Mouse (Mus musculus) heart, postnatal 0 days (tissue): ENCODE data around the gene Tmem168. TPM values are rescaled to one million over a fixed set of nuclear protein-coding genes. Genes with fewer than 3 reads are reported as not detected.

Experiments
- ATAC-seq: fragments of 200-750 bp; cut with Nextera tagmentation; 2 replicates; pipeline ENCODE4 v1.8.0; 2017; ENCODE audit warnings: low read depth, moderate number of reproducible peaks, moderate library complexity; ENCODE audit not compliant: insufficient read depth
- DNase-seq: peaks from one replicate; pipeline ENCODE4 v3.0.0-alpha.2; 2016; ENCODE audit warnings: low spot score
- H3K27ac ChIP-seq: fragments of 300-500 bp; sonication (generic); 2 replicates; pipeline ENCODE4 v1.5.1; 2014; ENCODE audit warnings: low read depth, mild to moderate bottlenecking
- H3K27me3 ChIP-seq: fragments of 300-500 bp; sonication (generic); 2 replicates; pipeline ENCODE4 v1.6.1; 2014; ENCODE audit warnings: low read length, mixed read lengths; ENCODE audit not compliant: control insufficient read depth, insufficient read depth
- H3K36me3 ChIP-seq: fragments of 300-500 bp; sonication (generic); replicated peaks from 2 replicates; pipeline ENCODE4 v1.6.1; 2014; ENCODE audit warnings: low read length, mixed read lengths; ENCODE audit not compliant: control insufficient read depth, insufficient read depth
- H3K4me1 ChIP-seq: fragments of 300-500 bp; sonication (generic); 2 replicates; pipeline ENCODE4 v1.6.1; 2014; ENCODE audit warnings: antibody characterized with exemption; ENCODE audit not compliant: control insufficient read depth, insufficient read depth
- H3K4me2 ChIP-seq: fragments of 300-500 bp; sonication (generic); 2 replicates; pipeline ENCODE4 v1.6.1; 2014; ENCODE audit warnings: low read depth, mild to moderate bottlenecking, low read length, moderate library complexity
- H3K4me3 ChIP-seq: fragments of 300-500 bp; sonication (generic); 2 replicates; pipeline ENCODE4 v1.5.1; 2014; ENCODE audit warnings: low read depth, low read length
- H3K9ac ChIP-seq: fragments of 300-500 bp; sonication (generic); replicated peaks from 2 replicates; pipeline ENCODE4 v1.6.1; 2014; ENCODE audit warnings: low read depth, low read length, mixed read lengths
- H3K9me3 ChIP-seq: fragments of 300-500 bp; sonication (generic); replicated peaks from 2 replicates; pipeline ENCODE4 v1.6.1; 2016; ENCODE audit warnings: low read length; ENCODE audit not compliant: control insufficient read depth
- CTCF ChIP-seq: IDR thresholded peaks from 2 replicates; pipeline ENCODE4 v1.5.1; 2016; ENCODE audit warnings: antibody characterized with exemption, control low read depth, low read depth
- EP300 ChIP-seq: IDR thresholded peaks from 2 replicates; pipeline ENCODE4 v1.6.1; 2016; ENCODE audit warnings: antibody characterized with exemption, low read depth
- WGBS: fragments of 180-500 bp; shearing (Covaris S2); extraction: QIAGEN DNeasy Blood & Tissue Kit; methylation state at CpG from one replicate; pipeline ENCODE4 v1.1.7; 2014; 5-methylcytosine and 5-hydroxymethylcytosine counted together
- polyA plus RNA-seq: library from polyadenylated mRNA; unstranded; fragments of >200 nt; fragmentation: Nextera tagmentation; extraction: Ambion mirVana; gene quantifications from 2 replicates; pipeline ENCODE4 v1.2.1, GENCODE M21; 2015
- total RNA-seq: library from RNA; depleted of rRNA; stranded (reverse); fragments of >200 nt; gene quantifications from 2 replicates; pipeline ENCODE4 v1.2.3, GENCODE M21; 2014; ENCODE audit warnings: low replicate concordance; rRNA removed

The Tmem168 gene
- total and polyA plus RNA-seq, 2 experiments from 2014 or later, result 22.5 to 31.4 TPM

DNA sequence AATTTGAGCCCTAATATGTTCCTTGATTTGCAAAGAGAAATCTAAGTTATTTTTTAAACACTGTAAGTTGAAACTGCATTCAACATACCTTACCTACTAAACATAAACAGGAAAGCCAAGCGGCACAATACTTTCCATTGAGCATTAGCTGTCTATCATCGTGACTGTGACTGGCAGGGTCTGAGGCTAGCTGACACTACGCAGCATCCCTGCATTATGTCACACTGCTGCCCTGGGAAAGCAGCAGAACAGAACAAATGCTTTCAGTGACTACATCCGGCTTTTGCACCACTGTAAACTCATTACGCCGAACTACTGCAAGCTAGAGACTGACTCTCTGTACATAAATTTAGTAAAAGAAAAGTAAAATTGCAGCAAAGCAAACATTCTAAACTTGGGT is 23.1 kb downstream of the Tmem168 start:
- Histone ChIP-seq H3K4me2 (no peak overlapping the region), H3K27me3 (no peaks in the 10 kb centered on the region), H3K36me3 (peaks cover 31% of the 10 kb centered on the region), H3K27ac (no peak overlapping the region), H3K9ac (no peak overlapping the region), H3K9me3 (no peaks in the 10 kb centered on the region), H3K4me3 (no peak overlapping the region), H3K4me1 (no peaks in the 10 kb centered on the region)
- no peak for TF ChIP-seq EP300
- TF ChIP-seq CTCF, result no peak
- DNase-seq, result no peak
- WGBS, result 76% methylated on average over 6 of the region's 6 CpGs
- ATAC-seq, result no peak

DNA sequence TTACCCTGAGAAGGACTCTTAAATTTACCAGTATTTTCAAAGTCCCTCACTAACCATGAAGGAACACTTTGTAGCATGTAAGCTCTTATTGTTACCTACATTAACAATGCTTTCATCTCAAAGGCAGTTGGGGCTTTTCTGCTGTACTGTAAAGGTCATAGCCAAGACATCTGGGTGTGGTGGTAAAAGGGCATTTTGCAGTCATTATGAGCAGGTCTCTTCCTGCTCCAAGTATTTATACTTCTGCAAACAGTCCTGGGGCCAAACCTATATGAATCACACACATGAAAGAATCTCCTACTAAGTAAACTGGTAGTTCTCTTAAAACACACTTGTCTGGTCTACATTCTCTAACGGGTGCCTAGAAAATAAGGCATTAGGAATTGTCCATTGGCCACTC is 25.8 kb downstream of the Tmem168 start:
- 86% methylated on average over 1 of the region's 1 CpGs for WGBS
- ATAC-seq, result no peak
- Histone ChIP-seq H3K4me1 (no peaks in the 10 kb centered on the region), H3K27ac (no peak overlapping the region), H3K9me3 (no peaks in the 10 kb centered on the region), H3K4me2 (no peak overlapping the region), H3K4me3 (no peak overlapping the region), H3K9ac (no peak overlapping the region), H3K36me3 (peaks cover 32% of the 10 kb centered on the region), H3K27me3 (no peaks in the 10 kb centered on the region)
- no peak for DNase-seq
- TF ChIP-seq CTCF (no peak), EP300 (no peak)

DNA sequence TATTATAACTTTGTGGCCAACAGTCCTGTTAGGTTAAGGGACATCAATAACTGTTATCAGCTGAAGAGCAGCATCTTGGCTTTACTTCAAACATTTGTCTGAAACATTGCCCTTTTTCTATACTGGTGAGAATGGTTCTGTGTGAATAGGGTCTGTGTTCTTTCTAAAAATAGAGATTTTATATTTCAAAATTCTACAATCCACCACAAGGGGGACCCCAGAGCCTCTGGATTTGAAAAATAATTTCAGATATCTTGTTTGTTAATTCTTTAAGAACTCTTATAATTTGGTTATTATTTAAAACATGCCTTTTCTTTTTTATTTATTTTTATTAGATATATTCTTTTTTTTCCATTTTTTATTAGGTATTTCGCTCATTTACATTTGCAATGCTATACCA is 42.2 kb downstream of the Tmem168 start:
- Histone ChIP-seq H3K9me3 (no peaks in the 10 kb centered on the region), H3K4me1 (no peaks in the 10 kb centered on the region), H3K36me3 (no peaks in the 10 kb centered on the region), H3K4me3 (no peak overlapping the region), H3K9ac (no peak overlapping the region), H3K27me3 (no peaks in the 10 kb centered on the region), H3K4me2 (no peak overlapping the region), H3K27ac (no peak overlapping the region)
- no peak for ATAC-seq
- WGBS, result 93% methylated on average over 1 of the region's 1 CpGs
- TF ChIP-seq EP300 (no peak), CTCF (peak; percentile 31)
- no peak for DNase-seq

DNA sequence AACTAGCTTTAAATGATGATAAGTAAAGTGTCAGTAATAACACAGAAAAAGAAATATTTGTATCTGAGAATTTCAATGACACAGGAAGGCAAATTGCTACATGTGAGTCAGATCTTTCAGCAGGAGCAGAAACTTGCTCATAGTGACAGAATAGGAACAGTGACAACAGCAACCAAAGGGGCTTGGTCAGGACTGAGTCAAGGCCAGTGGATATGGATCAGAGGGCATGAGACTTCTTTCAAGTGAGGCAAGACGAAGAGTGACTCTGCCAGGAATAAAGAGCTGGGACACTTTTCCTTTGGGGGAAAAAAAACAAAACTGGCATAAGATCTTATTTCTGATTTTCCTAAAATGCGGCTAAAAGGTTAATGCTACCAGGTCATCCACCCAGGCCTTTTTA is 52.6 kb downstream of the Tmem168 start:
- no peak for DNase-seq
- Histone ChIP-seq H3K4me1 (no peaks in the 10 kb centered on the region), H3K27me3 (no peaks in the 10 kb centered on the region), H3K4me2 (no peak overlapping the region), H3K9ac (no peak overlapping the region), H3K36me3 (no peaks in the 10 kb centered on the region), H3K4me3 (no peak overlapping the region), H3K9me3 (no peaks in the 10 kb centered on the region), H3K27ac (no peak overlapping the region)
- WGBS, result 79% methylated on average over 2 of the region's 2 CpGs
- TF ChIP-seq CTCF (no peak), EP300 (no peak)
- ATAC-seq, result no peak

DNA sequence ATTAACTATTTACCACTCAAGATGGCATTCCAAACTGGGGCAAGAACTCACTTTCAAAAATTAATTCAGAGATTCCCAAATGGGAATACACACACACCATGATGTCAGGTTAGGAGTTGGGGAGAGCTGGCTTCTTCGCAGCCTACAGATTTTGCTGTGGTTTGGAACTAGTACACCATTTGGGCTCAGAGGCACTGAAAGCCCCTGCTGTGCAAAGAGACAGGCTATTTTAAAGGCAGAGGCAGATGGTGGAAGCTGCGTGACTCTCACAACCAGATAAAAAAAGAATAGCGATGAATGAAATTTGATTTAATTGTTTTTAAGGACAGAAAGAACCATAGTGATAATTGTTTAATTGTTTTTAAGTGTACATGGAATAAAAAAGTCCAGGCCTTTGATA is 66.1 kb downstream of the Tmem168 start:
- Histone ChIP-seq H3K27ac (no peak overlapping the region), H3K36me3 (no peaks in the 10 kb centered on the region), H3K27me3 (no peaks in the 10 kb centered on the region), H3K9me3 (no peaks in the 10 kb centered on the region), H3K4me1 (no peaks in the 10 kb centered on the region), H3K4me2 (no peak overlapping the region), H3K4me3 (no peak overlapping the region), H3K9ac (no peak overlapping the region)
- TF ChIP-seq EP300, result no peak
- TF ChIP-seq CTCF, result no peak
- ATAC-seq (no peak), DNase-seq (no peak)
- WGBS, result 85% methylated on average over 3 of the region's 3 CpGs

DNA sequence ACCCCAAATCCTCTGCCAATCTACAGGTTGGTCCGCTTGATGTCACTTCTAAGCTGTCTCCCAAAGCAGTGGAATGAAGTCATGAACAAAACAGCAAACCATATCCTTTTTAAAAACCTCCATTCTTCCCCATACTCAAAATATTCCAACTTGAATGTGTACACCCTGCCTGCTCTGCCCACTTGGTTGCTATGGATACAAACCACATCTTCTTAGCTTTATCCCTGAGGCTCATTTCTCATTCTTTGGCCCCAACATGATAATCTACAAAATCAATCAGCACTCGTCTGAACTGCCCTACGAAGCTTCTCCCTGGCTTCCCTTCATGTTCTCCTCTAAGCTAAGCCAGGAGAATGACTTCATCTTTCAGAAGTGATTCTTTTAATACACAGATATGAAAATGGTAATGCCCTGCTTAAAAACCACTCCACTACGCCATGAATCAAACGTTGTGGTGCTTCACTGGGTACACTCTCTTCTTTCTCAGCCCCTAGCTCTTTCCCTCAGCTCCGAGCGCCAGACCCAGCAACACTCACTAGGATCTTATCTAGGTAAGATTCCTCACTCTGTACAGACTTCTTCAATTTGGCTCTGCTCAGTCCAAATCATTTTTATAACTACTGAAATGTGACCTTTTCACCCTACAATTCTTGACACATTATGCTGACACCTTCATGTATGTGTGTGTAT is 70.5 kb downstream of the Tmem168 start:
- 58% methylated on average over 7 of the region's 7 CpGs for WGBS
- TF ChIP-seq CTCF (no peak), EP300 (no peak)

More for the DNA sequence above, 70.5 kb downstream of the Tmem168 start:
- H3K27ac ChIP-seq, result no peak overlapping the region
- no peak overlapping the region for H3K4me2 ChIP-seq
- ATAC-seq (no peak), DNase-seq (no peak)
- H3K27me3 ChIP-seq, result no peaks in the 10 kb centered on the region
- H3K9ac ChIP-seq, result no peak overlapping the region
- no peak overlapping the region for H3K4me3 ChIP-seq
- H3K36me3 ChIP-seq, result no peaks in the 10 kb centered on the region
- no peaks in the 10 kb centered on the region for H3K4me1 ChIP-seq
- no peaks in the 10 kb centered on the region for H3K9me3 ChIP-seq

Other genes with a start within 250 kb of the Tmem168 start
- 13.1 and 16.4 TPM in 2 replicates for gene Bmt2, start 69.9 kb upstream of the Tmem168 start, total RNA-seq
- gene Bmt2, start 69.9 kb upstream of the Tmem168 start, polyA plus RNA-seq, result 8.7 and 9.7 TPM in 2 replicates
- not detected in 2 replicates for gene Gpr85, start 231.8 kb upstream of the Tmem168 start, total RNA-seq
- 1.1 and 1.3 TPM in 2 replicates for gene Gpr85, start 231.8 kb upstream of the Tmem168 start, polyA plus RNA-seq